Mouse (Mus musculus) lung, embryonic 16.5 days (tissue): Measurements from ENCODE around the gene Pin1rt1. TPM values are rescaled to one million over a fixed set of nuclear protein-coding genes. Genes with fewer than 3 reads are reported as not detected.

ENCODE experiments used
- ATAC-seq: fragments of 200-750 bp; cut with Nextera tagmentation; 2 replicates; pipeline ENCODE4 v1.8.0; 2017; ENCODE audit warnings: low read depth, mild to moderate bottlenecking, moderate library complexity
- H3K27ac ChIP-seq: fragments of 300-500 bp; sonication (generic); 2 replicates; pipeline ENCODE4 v1.5.1; 2014; ENCODE audit warnings: mild to moderate bottlenecking, control low read depth, low read length
- H3K27me3 ChIP-seq: fragments of 300-500 bp; sonication (generic); 2 replicates; pipeline ENCODE4 v1.6.1; 2014; ENCODE audit warnings: low read depth, low read length, mixed read lengths; ENCODE audit not compliant: control insufficient read depth, insufficient read depth
- H3K36me3 ChIP-seq: fragments of 300-500 bp; sonication (generic); 2 replicates; pipeline ENCODE4 v1.6.1; 2014; ENCODE audit warnings: low read length; ENCODE audit not compliant: control insufficient read depth, insufficient read depth
- H3K4me1 ChIP-seq: fragments of 300-500 bp; sonication (generic); replicated peaks from 2 replicates; pipeline ENCODE4 v1.6.1; 2014; ENCODE audit warnings: low read length, mixed read lengths; ENCODE audit not compliant: control insufficient read depth, insufficient read depth
- H3K4me2 ChIP-seq: fragments of 300-500 bp; sonication (generic); 2 replicates; pipeline ENCODE4 v1.6.1; 2014; ENCODE audit warnings: low read depth, low read length, control low read depth
- H3K4me3 ChIP-seq: fragments of 300-500 bp; sonication (generic); 2 replicates; pipeline ENCODE4 v1.5.1; 2014; ENCODE audit warnings: mild to moderate bottlenecking, low read length, control low read depth
- H3K9ac ChIP-seq: fragments of 300-500 bp; sonication (generic); 2 replicates; pipeline ENCODE4 v1.6.1; 2014; ENCODE audit warnings: low read length, control low read depth
- H3K9me3 ChIP-seq: fragments of 300-500 bp; sonication (generic); 2 replicates; pipeline ENCODE4 v1.6.1; 2016; ENCODE audit warnings: low read length; ENCODE audit not compliant: control insufficient read depth
- WGBS: fragments of 180-500 bp; shearing (Covaris S2); extraction: QIAGEN DNeasy Blood & Tissue Kit; methylation state at CpG from one replicate; pipeline ENCODE4 v1.1.7; 2014; 5-methylcytosine and 5-hydroxymethylcytosine counted together
- polyA plus RNA-seq: library from polyadenylated mRNA; unstranded; fragments of >200 nt; fragmentation: Nextera tagmentation; extraction: Ambion mirVana; gene quantifications from 2 replicates; pipeline ENCODE4 v1.2.1, GENCODE M21; 2015

Pin1rt1 gene
- polyA plus RNA-seq, 1 experiment from 2014 or later = 0.21 TPM

- Histone ChIP-seq H3K4me3 (no peak overlapping the region), H3K27ac (no peak overlapping the region), H3K9ac (no peak overlapping the region), H3K4me2 (no peak overlapping the region), H3K36me3 (no peaks in the 10 kb centered on the region), H3K9me3 (no peaks in the 10 kb centered on the region), H3K27me3 (no peaks in the 10 kb centered on the region), H3K4me1 (no peaks in the 10 kb centered on the region)
- WGBS = 72% methylated on average over 3 of the region's 3 CpGs
- no peak for ATAC-seq
Measured at GRCm38 (mm10) chr2:104722021-104722420, 5.8 kb upstream of the Pin1rt1 start.

- Histone ChIP-seq H3K4me1 (0 out of 2 replicates have a peak, but pooled peaks cover under 1% of the 10 kb centered on the region), H3K4me2 (no peak overlapping the region), H3K27me3 (no peaks in the 10 kb centered on the region), H3K9ac (no peak overlapping the region), H3K9me3 (no peaks in the 10 kb centered on the region), H3K36me3 (no peaks in the 10 kb centered on the region), H3K27ac (no peak overlapping the region), H3K4me3 (no peak overlapping the region)
- ATAC-seq = no peak
- 69% methylated on average over 4 of the region's 4 CpGs for WGBS
Measured at GRCm38 (mm10) chr2:104717827-104718226, 1.6 kb upstream of the Pin1rt1 start.

GRCm38 (mm10) chr2:104717231-104717735, 1.1 kb upstream of the Pin1rt1 start:
- Histone ChIP-seq H3K4me1 (peaks cover 2% of the 10 kb centered on the region; the same call in 1 of the 2 replicates), H3K27me3 (no peaks in the 10 kb centered on the region), H3K9me3 (no peaks in the 10 kb centered on the region), H3K4me3 (no peak overlapping the region), H3K27ac (no peak overlapping the region), H3K9ac (no peak overlapping the region), H3K36me3 (no peaks in the 10 kb centered on the region), H3K4me2 (no peak overlapping the region)
- ATAC-seq = no peak
- WGBS = 76% methylated on average over 2 of the region's 2 CpGs

GRCm38 (mm10) chr2:104714254-104714691, 1.9 kb downstream of the Pin1rt1 start:
- no peak overlapping the region for H3K27ac ChIP-seq
- no peaks in the 10 kb centered on the region for H3K36me3 ChIP-seq
- no peak overlapping the region for H3K4me2 ChIP-seq
- no peaks in the 10 kb centered on the region for H3K27me3 ChIP-seq
- H3K9me3 ChIP-seq = no peaks in the 10 kb centered on the region
- H3K4me3 ChIP-seq = no peak overlapping the region
- ATAC-seq = no peak
- no peak overlapping the region for H3K9ac ChIP-seq
- WGBS = 44% methylated on average over 15 of the region's 15 CpGs
- H3K4me1 ChIP-seq = peaks cover 2% of the 10 kb centered on the region; the same call in 1 of the 2 replicates

GRCm38 (mm10) chr2:104712486-104712809, 3.7 kb downstream of the Pin1rt1 start:
- peak overlapping the region; percentile 69 for H3K4me2 ChIP-seq
- no peaks in the 10 kb centered on the region for H3K36me3 ChIP-seq
- H3K9me3 ChIP-seq = no peaks in the 10 kb centered on the region
- peaks cover 2% of the 10 kb centered on the region; the same call in 1 of the 2 replicates for H3K4me1 ChIP-seq
- H3K27ac ChIP-seq = peak overlapping the region; percentile 50
- H3K4me3 ChIP-seq = peak overlapping the region; percentile 81
- no peak for ATAC-seq
- H3K9ac ChIP-seq = peak overlapping the region; percentile 87
- WGBS = 4% methylated on average over 7 of the region's 7 CpGs
- H3K27me3 ChIP-seq = no peaks in the 10 kb centered on the region

- under 1% methylated on average over 70 of the region's 99 CpGs for WGBS
- Histone ChIP-seq H3K4me1 (peaks cover 2% of the 10 kb centered on the region; the same call in 1 of the 2 replicates), H3K9ac (peak within 1 kb of the TSS; percentile 87), H3K9me3 (no peaks in the 10 kb centered on the region), H3K27ac (peak within 1 kb of the TSS; percentile 50), H3K4me2 (peak within 1 kb of the TSS; percentile 69), H3K27me3 (no peaks in the 10 kb centered on the region), H3K36me3 (no peaks in the 10 kb centered on the region), H3K4me3 (peak within 1 kb of the TSS; percentile 81)
- ATAC-seq = peak; percentile 93
Measured at GRCm38 (mm10) chr2:104711585-104712485, 4.3 kb downstream of the Pin1rt1 start, which contains the start of gene Tcp11l1. Gene Tcp11l1 (minus strand): TSS chr2:104712169.

- peaks cover 2% of the 10 kb centered on the region; the same call in 1 of the 2 replicates for H3K4me1 ChIP-seq
- 21% methylated on average over 6 of the region's 6 CpGs for WGBS
- H3K4me3 ChIP-seq = peak overlapping the region; percentile 81; the same call in 1 of the 2 replicates
Measured at GRCm38 (mm10) chr2:104710670-104711370, 5.4 kb downstream of the Pin1rt1 start.

GRCm38 (mm10) chr2:104709786-104710337, 6.3 kb downstream of the Pin1rt1 start:
- Histone ChIP-seq H3K9me3 (no peaks in the 10 kb centered on the region), H3K27ac (no peak overlapping the region), H3K9ac (no peak overlapping the region), H3K4me3 (no peak overlapping the region), H3K36me3 (no peaks in the 10 kb centered on the region), H3K4me2 (no peak overlapping the region), H3K27me3 (no peaks in the 10 kb centered on the region), H3K4me1 (peaks cover 2% of the 10 kb centered on the region; the same call in 1 of the 2 replicates)
- 46% methylated on average over 6 of the region's 6 CpGs for WGBS
- no peak for ATAC-seq

More at GRCm38 (mm10) chr2:104710670-104711370, 5.4 kb downstream of the Pin1rt1 start:
- no peaks in the 10 kb centered on the region for H3K27me3 ChIP-seq
- ATAC-seq = no peak
- H3K9ac ChIP-seq = no peak overlapping the region
- H3K36me3 ChIP-seq = no peaks in the 10 kb centered on the region
- H3K9me3 ChIP-seq = no peaks in the 10 kb centered on the region
- H3K27ac ChIP-seq = no peak overlapping the region
- H3K4me2 ChIP-seq = peak overlapping the region; percentile 69
